Mouse (Mus musculus) T-helper 2 cell (primary cell): ENCODE data around the gene Atxn7.

Source experiments
- in situ Hi-C: fragments of 300-600 bp; cut with MboI, MseI; formaldehyde crosslinking; loops from one replicate; pipeline ENCODE4 v1.15.1; 2025; ENCODE audit warnings: high pct_unique_total_duplicates

The Atxn7 gene

DNA sequence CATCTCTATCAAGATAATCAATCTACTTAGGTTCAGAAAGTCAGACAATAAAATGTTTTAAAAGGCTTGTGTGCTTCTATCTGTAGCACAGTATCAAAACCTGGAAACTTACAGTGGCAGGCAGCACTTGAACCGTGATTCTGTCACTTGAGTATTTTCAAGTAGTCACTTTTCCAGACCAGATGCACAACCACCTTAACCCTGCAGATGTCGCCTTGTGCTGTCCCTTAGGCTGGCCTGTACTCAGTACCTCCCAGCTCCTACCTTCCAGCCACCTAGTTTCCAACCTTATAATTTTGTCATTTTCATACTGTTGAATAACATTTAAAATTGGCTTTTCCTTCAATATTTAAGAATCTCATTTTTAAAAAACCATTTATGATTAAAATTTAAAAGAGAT lies 20.9 kb downstream of the Atxn7 start:
- in situ Hi-C loops = no loop called here

DNA sequence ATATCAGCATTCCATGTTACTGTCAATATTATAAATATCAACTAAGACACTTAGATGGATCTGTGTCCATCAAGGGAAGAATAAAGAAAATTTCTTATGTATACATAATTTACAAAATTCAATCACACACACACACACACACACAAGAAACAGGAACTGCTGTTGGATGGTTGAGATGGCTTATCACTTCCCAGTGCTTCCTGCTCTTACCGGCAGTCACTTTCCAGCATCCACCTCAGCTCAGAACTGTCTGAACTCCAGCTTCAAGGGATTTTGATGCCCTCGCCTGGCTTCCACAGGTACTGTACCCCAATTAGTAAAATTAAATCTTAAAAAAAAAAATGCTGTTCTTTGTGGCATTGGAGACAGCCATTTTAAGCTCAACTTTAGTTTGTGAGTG lies 27.2 kb downstream of the Atxn7 start:
- in situ Hi-C loops = no loop called here

DNA sequence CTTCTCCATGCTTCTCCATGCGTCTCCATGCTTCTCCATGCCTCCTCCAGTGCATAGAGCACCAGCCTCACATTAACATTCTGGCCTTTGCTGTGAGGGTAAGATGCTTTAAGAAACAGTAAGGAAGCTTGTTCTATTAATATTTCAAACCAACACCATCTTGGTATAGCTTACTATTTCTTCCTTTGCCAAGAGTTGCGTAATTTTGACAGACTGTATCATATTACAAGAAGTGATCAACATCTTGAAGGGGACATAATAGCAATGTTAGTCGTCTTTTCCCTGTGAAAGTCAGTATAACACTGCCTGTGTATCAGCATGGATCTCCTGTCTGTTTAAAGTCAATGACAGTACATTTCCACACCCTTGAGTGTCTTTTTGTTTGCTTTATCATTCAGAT lies 29.5 kb downstream of the Atxn7 start:
- in situ Hi-C loops = no loop called here

DNA sequence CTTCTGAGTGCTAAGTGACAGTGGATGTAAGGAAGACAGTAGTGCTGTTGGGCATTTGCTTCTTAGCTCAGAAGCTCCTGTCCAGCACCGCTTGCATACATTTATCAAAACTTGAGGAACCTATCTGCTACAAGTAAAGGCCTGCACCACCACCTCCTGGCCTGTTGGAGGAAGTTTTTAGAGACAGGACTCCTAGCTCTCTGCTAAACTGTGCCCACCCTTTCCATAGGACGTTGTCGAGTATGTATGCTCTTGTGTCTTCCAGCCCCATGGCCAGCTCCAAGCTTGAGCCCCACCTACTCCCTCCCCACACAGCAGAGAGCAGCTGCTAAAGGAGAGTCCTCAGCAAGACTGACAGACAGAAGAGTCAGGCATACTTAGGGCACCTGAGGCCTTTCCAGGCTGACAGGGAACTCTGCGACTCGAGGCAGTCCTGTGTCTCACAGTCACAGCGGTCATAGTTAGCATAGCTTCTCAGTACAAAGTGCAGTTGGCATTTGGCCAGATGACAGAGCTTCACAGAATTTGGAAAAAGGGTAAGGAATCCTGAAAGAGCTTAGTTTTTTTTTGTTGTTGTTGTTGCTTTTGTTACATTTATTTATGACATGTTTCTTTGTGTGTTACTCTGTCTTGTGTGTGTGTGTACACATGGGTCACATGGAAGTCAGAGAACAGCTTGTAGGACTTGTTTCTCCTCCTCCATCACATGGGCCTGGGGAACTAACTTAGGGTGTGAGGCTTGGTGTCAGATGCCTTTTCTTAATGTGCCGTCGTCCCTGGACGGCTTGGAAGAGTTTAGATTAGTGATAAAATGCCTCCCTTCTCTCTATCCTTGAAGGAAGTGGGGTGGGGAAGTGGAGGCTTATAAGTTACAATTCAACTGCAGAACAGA lies 34.2 kb downstream of the Atxn7 start:
- in situ Hi-C loops = no loop called here

DNA sequence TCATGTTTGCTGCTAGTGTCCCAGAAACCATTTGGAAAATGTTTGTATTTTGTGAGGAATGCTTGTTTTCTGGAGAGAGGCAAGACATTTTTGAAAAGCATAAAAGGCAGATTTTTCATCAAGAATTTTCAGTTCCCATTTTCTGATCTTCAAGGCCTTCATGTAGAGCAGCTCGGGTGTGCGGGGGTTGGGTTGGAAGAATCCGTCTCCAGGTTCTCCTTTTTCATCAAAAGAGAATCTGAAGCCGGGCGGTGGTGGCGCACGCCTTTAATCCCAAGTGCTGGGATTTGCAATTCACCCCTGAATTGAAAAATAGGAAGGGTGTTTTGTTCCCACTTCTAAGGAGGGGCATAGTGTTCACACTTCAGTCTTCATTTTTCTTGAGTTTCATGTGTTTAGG lies 41.5 kb downstream of the Atxn7 start:
- in situ Hi-C loops = no loop called here

DNA sequence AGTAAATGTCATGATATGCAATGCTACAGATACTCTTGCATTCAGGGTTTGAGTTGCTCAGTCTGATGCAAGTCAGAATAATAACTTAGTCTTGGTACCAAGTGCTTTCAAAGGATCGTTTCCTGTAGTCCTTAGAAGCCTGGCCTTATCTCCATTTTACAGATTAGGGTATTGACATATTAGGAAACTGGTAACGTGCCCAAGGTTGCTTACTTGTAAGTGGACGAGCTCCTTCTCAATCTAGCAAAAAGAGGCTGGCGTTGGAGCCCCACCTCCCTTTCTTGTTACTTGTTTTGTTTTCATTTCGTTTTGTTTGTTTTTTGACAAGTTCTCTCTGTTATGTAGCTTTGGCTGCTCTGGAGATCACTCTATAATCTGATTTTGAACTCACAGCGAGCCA lies 48.5 kb downstream of the Atxn7 start:
- in situ Hi-C loops = no loop called here

DNA sequence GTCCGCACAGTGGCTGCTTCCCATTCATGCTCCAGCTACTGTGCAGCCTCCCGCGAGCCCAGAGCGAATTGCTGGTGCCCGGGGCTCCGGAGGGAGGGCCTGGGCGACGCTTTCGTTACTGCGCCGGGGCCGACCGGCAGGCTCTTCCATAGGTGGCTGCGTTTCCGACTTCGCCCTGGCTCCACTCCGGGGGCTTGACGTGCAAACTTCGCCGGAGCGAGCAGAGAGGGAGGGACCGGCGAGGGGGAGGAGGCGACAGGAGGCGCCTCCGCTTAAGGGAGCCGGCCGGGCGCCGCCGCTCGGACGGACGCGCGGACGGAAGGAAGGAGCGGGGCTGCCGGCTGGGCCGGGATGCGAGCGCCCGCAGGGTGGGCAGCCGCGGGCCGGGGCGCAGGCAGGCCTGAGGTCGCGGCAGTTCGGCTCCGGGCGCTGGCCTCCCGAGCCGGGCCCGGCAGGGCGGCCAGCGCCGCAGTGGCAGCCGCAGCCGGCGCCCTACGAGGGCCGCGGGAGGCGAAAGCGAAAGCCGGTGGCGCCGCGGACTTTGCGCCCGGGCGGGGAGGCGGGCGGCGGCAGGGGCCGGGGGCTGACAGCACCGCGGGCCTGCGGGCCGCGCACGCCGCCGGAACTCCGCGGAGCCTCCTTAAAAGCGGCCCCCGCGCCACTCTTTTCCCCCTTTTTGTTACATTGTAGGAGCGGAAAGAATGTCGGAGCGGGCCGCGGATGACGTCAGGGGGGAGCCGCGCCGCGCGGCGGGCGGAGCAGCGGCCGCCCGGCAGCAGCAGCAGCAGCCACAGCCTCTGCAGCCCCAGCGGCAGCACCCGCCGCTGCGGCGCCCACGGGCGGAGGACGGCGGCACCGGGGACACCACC lies 51.4 kb downstream of the Atxn7 start:
- in situ Hi-C loops = no loop called here

DNA sequence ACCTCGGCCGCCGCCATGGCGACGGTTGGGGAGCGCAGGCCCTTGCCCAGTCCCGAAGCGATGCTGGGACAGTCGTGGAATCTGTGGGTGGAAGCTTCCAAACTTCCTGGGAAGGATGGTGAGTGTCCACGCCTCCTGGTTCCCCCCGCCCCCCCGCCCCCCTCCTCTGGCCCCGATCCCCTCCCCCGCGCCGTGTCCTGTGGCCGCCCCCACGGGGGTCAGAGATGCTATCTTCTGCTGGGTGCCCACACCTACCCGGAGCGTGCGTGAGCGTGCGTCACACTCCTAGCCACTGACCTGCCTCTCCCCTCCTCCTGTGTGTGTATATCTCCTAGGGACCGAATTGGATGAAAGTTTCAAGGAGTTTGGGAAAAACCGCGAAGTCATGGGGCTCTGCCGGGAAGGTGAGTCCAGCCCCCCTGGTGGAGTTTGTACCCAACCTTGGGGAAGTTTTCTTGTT lies 52.0 kb downstream of the Atxn7 start:
- in situ Hi-C loops = no loop called here

DNA sequence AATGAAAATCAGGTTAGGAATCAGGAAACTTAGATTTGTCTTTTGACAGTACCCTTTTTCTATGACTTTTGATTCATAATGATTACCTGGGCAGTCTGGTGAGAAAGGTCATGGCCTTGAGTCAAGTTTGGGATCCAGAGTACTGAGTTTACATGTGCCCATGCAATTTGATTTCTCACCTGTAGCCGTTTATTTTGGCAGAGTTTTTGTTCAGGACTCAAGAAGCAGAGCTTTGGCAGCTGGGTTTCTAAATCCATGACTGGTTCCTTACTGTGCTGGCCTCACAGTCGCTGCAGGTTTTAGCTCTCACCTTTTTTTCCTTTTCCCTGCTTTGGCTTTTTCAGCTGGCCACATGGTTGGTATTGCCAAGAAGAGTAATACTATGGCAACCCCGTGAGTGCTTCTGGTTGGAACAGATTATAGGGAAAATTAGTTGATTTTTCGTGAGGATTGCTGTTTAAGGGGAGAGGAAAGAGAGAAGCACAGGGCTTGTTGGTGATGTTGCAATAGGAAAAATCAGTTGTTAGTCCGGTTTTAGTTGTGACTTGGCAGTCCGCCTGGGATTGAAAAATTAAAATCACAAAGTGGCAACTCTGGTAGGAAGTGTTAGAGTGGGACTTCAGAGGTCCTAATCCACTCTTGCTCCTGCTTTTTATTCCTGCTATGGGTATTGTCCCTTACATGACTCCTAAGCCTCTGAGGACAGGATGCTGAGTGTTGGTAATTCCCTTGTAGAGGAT lies 53.6 kb downstream of the Atxn7 start:
- in situ Hi-C loops = loop anchor here (5.0 kb wide), 1 partner anchor 42 kb away; no protein-coding TSS in a partner anchor

DNA sequence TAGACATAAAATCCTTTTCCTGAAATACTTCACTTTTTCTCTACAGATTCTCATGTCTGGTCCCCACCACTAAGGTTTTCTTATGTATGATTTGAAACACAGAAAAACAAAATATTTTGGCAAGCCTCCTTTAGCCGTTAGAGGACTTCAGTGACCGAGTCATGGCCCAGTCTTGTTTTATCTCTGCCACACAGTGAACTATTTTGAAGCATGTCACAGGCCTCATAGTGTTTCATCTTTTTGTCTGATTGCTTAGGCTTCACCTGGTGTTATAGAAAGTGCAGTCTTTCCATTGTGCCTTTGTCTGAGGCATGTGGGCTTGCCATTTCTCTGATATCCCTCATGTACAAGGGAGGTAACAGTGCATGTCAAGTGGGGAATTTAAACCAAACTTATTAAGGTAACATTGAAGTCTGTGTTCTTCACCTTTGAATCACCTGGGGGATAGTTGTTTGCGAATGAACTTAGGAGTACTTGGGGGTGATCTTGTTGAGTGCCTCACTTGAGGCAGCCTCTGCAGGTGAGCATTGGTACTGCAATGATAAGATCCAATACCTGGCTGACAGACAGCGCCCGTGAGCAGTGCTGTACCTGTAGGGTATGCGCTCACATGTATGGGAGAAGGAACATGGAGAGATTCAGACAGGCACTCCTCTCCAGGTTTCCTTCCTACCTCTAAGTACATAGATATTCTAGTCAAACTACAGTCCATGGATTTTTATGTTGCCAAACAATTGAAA lies 58.1 kb downstream of the Atxn7 start:
- in situ Hi-C loops = loop anchor here (5.0 kb wide), 1 partner anchor 38 kb away; no protein-coding TSS in a partner anchor

DNA sequence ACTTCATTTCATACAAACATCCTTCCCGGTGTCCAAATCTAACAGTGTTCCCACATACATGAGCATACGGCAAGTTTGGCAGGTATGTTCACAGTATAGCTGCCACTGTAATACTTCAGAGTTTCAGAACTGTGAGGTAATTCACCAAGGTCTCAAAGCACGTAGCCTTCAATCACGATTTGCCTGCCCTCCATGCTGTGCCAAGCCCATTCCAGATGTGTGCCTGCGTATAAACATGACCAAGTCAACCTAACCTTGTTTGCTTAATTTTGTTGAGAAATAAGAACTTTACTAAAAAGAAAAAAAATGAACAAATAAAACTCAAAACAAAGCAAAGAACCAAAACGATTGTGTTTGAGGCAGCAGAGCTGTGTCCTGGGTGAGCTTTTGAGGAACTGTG lies 60.0 kb downstream of the Atxn7 start:
- in situ Hi-C loops = no loop called here

DNA sequence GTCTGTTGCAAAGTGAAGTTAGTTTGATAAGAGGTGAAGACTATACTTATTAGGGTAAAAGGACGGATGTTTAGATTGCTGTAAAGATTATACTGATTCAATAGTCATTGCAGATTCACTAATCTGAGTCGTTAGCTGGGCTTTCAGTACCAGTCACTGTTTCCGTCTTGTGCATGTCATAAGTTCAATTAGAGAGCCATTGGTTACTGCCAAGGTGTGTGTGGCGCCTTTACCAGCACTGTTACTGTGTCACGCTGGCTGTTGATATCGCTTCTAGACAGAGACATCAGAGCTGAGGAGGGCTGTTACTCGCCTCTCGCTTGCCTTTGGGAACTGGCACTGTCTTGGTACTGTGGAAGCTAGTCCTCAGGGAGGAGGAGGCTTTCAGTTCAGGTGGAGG lies 64.6 kb downstream of the Atxn7 start:
- in situ Hi-C loops = no loop called here

DNA sequence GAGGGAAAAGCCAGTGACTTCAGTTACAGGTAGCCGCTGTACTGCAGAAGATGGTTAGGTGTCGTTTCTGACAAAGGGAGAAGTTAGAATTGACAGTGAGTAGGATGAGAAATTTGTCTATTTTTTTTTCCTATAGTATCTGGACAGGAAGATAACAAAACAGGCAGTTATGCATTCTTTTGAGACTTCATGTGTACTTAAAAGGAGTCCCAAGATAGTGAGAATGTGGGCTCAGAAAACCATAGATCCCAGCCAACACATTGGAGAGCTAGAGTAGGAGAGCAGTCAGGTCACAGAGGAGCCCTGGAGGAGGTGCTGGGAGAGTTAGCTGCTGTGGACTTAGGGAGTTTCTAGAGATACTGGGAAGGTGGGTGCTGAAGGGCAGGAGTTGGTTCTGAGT lies 69.4 kb downstream of the Atxn7 start:
- in situ Hi-C loops = no loop called here

DNA sequence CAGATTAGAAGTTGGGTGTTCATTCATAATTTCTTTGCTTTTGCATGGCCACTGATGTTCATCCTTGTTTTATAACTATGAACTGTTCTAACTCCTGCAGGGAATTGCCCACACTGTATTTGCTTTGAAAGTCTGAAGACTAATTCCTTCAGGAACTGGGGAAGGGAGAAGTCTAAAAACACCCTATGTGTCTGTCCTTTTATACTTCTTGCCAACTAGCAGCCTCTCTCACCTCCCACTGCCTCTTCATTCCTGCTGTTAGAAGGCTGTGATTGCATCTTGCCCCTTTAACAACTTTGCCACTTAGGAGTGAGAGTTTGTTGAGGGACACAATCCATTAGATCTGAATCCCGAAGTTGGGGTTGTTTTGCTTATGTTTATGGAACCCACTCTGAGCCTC lies 71.6 kb downstream of the Atxn7 start:
- in situ Hi-C loops = no loop called here

DNA sequence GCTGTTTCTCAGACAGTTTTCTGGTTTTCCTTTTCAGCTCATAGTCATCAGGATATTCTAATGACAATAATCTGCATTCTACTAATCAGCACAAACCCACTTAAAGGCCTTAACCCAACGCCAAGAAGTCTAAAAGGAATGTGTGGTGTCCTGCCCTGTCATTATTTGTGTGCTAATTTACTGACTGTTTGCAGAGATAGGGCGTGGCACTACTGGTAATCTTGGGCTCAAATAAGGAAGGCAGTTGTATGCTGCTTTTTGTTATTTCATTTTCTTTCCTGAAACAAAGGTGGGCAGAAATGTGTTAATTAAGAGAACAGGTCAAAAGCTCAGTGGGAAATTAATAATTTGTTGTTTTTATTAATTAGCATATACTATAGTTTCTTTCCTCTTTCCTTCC lies 75.1 kb downstream of the Atxn7 start:
- in situ Hi-C loops = no loop called here

DNA sequence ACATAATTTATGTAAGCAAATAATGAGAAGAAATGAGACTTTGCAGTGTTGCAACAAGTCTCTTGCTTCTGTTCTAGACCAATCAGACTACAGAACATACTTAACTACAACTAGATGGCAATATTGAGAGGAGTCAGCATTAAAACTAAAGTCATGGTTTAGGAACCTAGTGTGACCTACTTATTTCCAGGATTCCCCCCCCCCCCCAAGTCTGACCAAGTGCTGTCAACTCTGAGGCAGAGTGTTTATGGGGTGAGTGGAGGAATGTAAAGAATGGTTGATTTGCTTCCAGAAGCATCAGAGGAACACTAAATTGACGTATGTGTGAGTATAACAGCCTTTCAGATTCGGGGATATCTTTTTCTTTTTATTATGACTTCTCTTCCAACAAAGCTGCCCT lies 77.0 kb downstream of the Atxn7 start:
- in situ Hi-C loops = no loop called here

DNA sequence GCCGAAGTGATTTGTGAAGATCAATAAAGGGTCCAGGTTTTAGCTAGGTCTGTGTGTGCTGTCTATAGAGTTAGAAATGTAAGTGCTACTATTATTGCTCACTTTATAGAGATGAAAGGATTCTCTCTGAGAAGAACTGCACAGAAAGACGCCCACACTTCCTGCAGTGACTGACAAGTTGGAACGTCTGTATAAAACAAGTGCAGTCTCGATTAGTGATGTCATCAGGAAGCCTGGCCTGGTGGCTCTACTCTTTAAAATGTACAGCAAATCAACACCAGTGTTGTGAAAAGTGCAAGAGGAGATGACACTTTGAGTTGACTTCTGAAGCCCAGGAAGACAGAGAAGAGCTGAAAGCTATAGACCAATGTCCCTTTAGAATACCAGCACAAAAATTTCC lies 81.1 kb downstream of the Atxn7 start:
- in situ Hi-C loops = no loop called here

DNA sequence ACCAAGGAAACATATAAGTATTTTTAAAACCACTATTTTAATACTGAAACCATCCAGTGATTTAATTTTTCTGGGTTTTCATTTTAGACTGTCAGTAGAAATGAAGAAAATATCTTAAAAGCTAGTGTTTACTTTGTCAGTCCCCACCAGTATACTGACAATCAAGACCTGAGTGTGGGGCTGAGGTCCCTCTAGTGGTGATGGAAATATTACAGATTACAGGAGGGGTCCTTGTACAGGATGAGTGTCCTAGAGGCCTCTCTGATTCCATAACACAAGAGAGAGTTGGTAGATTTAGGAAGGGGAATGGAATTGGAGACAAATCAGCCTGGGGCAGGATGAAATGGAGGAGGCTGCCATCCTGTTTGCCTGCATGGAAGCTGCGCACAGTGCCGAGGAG lies 93.1 kb downstream of the Atxn7 start:
- in situ Hi-C loops = loop anchor here (25.0 kb wide), 1 partner anchor 2008 kb away; no protein-coding TSS in a partner anchor

DNA sequence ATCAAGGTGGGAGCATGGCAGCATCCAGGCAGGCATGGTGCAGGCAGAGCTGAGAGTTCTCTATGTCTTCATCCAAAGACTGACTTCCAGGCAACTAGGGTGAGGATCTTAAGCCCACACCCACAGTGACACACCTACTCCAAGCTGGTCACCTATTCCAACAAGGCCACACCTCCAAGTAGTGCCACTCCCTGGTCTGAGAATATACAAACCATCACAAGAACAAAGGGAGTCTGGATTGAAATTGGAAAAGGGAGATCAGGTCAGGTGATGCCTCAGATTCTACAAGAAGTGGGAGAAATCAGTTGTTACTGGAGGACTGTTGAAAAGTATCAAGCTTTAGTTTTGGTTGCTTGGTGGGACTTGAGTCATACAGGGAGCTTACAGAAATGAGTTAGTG lies 98.4 kb downstream of the Atxn7 start:
- in situ Hi-C loops = loop anchor here (5.0 to 25.0 kb wide), 2 partner anchors 42 to 2003 kb away; no protein-coding TSS in a partner anchor

DNA sequence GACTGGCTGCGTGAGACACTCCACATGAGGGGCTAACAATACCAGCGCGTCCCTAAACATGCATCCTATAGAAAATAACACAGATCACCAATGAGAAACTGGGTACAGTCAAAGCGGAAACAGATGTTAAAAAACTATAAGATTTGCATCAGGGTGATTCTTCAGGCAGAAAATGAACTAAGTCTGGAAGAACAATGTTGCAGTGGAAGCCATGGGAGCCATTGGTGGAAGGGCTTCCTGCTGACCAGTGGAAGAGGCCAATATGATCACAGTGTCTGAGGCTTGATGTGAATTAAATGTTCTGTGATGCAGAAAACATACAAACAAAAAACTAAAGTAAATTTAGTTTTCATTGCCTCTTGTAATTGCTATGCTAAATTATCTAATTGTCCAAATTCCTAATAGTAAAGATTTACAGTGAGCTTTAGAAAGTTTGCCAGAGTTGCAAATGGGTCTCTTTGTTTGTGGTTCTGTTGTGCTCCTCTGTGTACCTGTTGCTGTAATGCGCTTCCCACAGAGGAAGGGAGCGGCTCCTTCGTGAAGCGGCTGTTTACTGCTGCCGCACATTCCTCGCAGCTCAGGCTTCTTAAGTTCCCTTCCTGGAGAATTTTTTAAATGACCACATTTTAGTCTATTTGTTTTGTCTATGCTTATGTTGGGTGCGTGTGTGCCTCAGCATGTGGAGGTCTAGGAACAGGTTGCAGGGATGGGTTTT lies 101.4 kb downstream of the Atxn7 start:
- in situ Hi-C loops = loop anchor here (25.0 kb wide), 1 partner anchor 2000 kb away; no protein-coding TSS in a partner anchor
